Mouse (Mus musculus) ES-Bruce4 (cell line): ENCODE results near the gene Pkp4.

Experiments
- CTCF ChIP-seq: IDR thresholded peaks from one replicate; pipeline ENCODE4 v1.8.1; 2011; ENCODE audit warnings: low read depth, low read length
- EP300 ChIP-seq: IDR thresholded peaks from 2 replicates; pipeline ENCODE4 v1.6.1; 2011; ENCODE audit warnings: low read depth, low read length; ENCODE audit not compliant: insufficient read depth
- POLR2A ChIP-seq: IDR thresholded peaks from one replicate; pipeline ENCODE4 v1.8.1; 2011; ENCODE audit warnings: low read length; ENCODE audit not compliant: insufficient read depth

DNA sequence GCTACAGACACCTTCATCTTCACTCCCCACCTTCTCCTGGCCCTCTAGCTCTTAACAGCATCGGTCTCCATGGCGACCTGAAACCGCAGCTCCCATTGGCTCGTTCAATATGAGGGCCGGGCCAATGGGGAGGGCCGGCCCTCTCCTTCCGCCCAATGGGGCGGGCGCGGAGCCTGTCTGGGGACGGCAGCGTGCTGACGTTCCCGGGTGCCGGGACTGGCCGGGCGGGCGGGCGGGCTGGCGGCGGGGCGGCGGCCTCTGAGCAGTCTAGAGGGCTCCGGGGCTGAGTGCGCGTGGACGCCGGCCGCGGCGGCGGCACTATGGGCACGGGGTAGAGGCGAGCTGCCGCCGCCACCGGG is at the start of gene Pkp4, which contains the start of gene Ccdc148:
- TF ChIP-seq CTCF (no peak), POLR2A (no peak), EP300 (no peak)
